Mouse (Mus musculus) gastrocnemius, adult 18-20 months (tissue): ENCODE measurements around the gene Chn1. TPM values are rescaled to one million over a fixed set of nuclear protein-coding genes. Genes with fewer than 3 reads are reported as not detected.

ENCODE experiments used
- DNase-seq: peaks from one replicate; pipeline ENCODE4 v3.0.0; 2021; ENCODE audit warnings: low spot score
- total RNA-seq, 2 experiments: library from RNA; stranded (reverse); gene quantifications; 2 replicates each; pipeline ENCODE4 v1.2.3; 2021

Gene Chn1
- total RNA-seq, 2 experiments from 2014 or later: 3.0 to 3.5 TPM

GRCm38 (mm10) chr2:73636387-73636786 is 138.8 kb downstream of the Chn1 start:
- DNase-seq: no peak

- DNase-seq: no peak
Measured at GRCm38 (mm10) chr2:73631816-73632215, 143.3 kb downstream of the Chn1 start.

- DNase-seq: no peak
Measured at GRCm38 (mm10) chr2:73618486-73619052, 156.6 kb downstream of the Chn1 start.

DNA sequence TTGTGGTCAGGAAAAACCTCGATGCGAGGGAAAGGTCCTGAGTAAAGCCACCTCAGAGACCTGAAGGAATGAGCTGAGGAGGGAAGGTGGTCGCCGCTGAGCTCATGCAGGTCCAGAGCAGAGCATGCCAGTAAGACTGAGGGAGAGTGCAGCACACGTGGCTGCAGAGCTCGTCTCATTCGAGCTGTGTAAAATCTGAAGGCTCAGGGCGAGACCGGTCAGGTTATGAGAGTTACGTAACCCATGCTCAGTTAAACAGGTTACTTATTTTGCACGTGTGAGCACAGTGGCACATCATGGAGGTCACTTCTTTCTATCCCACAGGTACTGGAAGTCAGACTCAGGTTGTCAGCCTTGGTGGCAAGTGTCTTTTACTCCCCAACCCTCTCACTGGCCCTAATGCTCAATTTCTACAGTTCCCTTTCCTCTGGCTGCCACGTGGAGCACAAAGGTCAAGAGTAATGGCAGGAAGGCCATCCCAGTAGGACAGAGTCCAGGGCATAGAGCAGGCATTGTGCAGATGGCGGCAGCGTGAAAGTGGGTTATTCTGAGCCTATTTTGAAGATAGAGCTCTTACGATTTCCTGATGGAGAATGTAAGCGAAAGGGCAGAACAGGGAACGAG is 158.6 kb downstream of the Chn1 start:
- DNase-seq: no peak

- no peak for DNase-seq
Measured at GRCm38 (mm10) chr2:73615456-73615855, 159.7 kb downstream of the Chn1 start.

DNA sequence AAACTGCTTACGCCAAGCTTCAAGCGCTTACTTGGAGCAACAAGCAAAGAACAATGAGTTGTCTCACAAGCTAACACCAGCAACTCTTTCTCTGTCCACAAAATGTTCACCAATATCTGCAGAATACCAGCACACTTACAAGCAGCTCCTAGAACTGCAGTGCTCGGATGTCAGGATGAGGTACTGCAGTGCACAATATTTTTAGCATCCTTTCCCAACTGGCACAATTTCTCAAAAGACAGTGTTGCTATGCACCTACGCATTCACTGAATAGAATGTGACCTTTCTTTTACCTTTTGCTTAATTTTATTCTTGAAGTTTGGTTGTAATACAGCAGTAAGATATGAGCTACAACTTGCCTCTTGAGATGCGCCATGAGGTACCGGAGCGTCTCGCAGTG is 160.8 kb downstream of the Chn1 start:
- DNase-seq: no peak

GRCm38 (mm10) chr2:73612941-73613340 is 162.2 kb downstream of the Chn1 start:
- DNase-seq: no peak

GRCm38 (mm10) chr2:73612367-73612914 is 162.7 kb downstream of the Chn1 start:
- no peak for DNase-seq

DNA sequence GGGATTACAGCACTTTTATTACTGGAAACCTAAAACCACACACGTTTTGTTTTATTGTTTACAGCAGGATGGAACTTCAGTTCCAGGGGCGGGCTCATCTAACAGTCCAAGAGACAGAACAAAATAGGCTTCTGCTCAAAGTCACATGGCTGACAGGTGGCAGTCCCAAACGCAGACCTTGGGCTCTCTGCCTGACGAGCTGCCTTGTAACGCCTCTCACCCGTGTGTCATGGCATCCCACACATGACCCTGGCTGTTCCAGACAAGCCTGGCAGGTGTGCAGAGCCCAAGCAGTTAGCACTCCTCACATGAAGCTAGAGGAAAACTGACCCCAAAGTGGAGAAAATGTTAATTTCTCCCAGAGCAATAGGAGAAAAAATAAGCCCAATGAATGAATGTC is 163.3 kb downstream of the Chn1 start:
- no peak for DNase-seq

DNA sequence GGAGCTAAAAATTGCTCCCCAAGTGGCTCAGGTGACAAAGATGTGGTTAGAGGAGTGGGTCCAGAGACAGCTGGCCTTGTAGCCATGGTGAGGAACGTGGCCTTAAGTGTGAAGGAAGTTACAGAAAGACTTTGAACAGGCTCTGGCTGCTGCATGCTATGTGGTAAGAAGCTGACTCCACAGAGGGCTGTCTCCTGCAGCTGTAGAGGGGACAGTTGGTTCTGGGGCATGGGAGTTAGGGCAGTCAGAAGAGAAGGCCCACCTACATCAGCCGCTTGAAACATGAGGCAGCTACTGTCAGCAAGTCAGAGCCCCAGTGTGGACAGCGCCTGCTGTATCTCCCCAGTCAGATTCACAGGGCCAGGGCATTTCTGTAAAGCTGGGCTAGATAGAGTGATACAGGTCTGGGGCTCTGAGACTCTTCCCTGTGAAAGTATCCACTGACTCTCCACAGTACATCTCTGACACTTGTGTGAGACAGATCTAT is 165.4 kb downstream of the Chn1 start:
- no peak for DNase-seq

- DNase-seq: no peak
Measured at GRCm38 (mm10) chr2:73609067-73609723, 166.0 kb downstream of the Chn1 start.

- DNase-seq: no peak
Measured at GRCm38 (mm10) chr2:73608391-73608790, 166.8 kb downstream of the Chn1 start.

GRCm38 (mm10) chr2:73607609-73608008 is 167.5 kb downstream of the Chn1 start:
- DNase-seq: no peak

- no peak for DNase-seq
Measured at GRCm38 (mm10) chr2:73607146-73607545, 168.0 kb downstream of the Chn1 start.

DNA sequence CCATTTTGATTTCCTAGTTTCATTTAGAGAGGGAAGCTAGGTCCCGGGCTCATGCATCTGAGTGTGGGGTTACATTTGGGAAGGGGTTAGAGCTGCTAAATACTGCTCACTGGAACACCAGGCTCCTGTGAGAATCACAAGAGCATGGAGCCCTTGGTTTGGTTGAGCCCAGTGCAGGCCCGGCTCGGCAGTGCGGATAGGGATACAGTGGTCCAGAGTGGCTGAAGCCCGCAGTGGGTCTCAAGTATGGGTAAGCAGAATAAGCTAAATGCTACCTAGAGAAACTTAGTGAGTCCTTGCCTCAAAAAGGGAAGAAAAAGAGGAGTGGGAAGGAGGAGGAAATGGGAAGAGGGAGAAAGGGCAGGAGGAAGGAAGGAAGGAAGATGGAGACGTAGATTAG is 168.5 kb downstream of the Chn1 start:
- no peak for DNase-seq

GRCm38 (mm10) chr2:73605077-73605476 is 170.1 kb downstream of the Chn1 start:
- no peak for DNase-seq

DNA sequence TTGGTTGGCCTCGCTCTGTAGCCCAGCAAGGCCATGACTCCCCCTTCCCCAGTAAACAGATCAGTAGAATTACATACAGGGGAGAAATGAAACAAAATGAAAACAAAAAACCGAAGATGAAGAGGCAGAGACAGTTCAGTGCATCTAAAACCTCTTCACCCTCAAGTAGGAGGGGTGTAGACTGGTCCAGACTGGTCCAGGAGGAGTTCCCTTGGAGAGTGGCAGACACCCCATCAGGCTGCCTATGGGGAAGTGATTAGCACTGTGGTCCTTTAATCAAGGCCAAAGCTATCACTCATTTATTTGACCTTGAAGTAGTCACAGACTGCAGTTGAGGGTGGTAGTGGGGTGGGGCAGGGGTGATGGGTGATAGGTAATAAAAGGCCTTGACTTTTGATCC is 170.6 kb downstream of the Chn1 start:
- no peak for DNase-seq

DNA sequence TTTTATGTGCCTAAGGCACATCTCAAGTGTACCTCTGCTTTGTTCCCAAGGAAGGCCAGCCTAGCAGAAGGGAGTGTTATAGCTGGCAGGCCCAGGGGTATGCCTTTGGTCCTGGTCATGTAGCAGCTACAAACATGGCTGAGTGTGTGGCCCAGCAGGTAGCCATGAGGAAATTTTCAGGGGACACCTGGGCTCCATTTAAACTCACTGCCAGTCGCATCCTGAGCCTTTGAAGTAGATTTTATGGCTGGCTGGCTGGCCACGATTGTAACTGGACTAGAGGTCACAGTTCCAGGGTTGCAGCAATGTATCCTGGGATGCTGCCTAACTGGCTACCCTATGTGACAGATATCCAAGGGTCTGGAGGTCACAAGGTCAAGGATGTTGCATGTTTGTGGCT is 174.5 kb downstream of the Chn1 start:
- DNase-seq: no peak

DNA sequence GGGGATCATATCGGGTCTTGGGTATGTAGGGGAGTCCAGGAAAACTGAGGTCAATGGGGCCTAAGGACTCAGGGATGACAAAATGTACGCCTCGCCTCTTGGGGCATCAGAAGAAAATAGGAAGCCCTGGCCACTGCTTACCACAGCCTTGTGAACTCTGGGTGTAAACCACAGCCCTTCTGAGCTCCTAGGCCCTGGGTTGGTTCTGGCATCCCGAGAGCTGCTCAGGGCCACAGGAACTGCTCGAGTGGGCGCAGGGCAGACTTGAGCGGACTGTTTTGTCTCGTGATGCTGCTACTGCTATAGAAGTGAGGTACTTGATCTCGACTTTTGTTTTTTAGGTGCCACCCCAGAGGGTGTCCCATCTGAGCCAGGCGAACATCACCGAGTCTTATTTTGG is 177.4 kb downstream of the Chn1 start:
- no peak for DNase-seq

DNA sequence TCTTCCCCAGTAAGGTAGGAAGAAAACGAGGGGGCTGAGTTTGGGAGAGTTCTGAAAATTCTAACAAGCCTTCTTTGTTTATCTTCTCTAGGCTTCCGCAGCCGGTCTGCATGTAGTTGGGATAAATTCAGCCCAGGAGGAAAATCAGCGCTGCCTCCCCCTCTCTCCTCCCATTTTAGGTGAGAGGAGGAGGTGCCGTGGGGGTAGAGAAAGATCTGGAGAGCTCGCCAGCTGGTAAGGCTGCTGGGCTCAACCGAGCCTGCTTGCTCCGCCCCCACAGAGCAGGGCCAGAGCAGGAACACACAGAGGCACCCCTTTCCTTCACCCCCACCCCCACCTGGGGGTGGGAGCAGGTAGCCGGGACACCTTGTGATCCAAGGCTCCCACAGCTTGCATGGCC is 178.4 kb downstream of the Chn1 start:
- DNase-seq: no peak

DNA sequence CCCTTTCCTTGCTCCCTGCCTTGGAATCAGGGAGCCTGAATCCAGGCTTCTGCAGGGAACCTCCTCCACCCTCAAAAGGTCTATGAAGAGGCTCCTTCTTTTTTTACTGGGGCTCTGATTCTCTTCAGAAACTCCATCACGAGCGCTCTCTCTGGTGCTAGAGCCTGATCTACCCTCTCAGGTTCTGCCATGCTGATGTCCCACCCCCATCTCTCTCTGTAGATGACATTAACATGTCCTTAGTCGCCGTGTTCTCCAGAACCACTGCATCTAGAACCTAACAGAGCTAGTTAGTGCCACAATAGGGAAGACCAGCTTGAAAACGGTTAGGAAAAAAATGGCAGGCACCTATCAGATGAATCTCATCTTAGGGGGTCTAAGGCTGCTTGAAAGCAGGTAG is 178.8 kb downstream of the Chn1 start:
- DNase-seq: no peak

DNA sequence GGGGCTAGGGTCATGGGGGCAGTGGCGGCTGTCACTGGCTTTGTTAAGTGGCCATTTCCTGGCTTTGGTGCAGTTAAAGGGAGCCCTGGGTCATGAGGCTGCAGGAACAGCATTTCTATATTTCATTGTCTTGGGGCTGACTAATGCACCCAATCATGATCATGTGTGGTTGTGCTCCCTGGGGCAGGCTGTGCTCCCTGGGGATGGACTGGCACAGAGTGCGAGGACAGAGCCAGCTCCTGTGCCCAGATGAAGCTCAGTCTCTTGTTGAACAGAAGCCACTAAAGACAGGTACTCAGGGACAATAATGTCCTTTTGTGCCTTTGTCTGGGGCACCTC is 182.1 kb downstream of the Chn1 start:
- DNase-seq: no peak
